18 mouse cellular contexts compared by ENCODE assay signal in the genomic region with DNA sequence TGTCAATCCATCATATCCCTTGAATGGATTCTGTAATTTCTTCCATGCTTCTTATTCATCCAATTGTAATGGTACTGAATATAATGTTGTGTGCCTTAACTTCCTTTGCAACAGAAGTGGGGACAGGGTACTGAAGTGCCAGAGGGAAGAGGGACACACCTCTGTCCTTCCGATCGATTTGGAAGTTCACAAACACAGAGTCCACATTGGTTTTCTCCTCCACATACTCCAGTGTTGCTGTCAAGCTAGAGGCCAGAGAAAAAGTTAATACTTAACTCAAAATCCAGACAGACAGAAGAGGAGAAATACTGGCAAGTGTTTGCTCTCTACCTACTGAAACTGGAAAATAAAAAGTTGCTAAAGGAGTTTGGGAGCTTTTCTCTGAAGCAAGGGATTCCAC. TPM values are rescaled to one million over a fixed set of nuclear protein-coding genes. Genes with fewer than 3 reads are reported as not detected.
"Had no signal": no experiment of that assay in that cellular context is flagged by ENCODE, and none has a peak within 500 bp of the region (broad histone marks: within the 10 kb centered on the region; RNA-seq: fewer than 3 reads in every experiment).

No protein-coding gene starts in this region.

- H3K9ac ChIP-seq: kidney, embryonic 15.5 days; midbrain, embryonic 13.5 days had no signal

- H3K4me1 ChIP-seq: kidney, embryonic 15.5 days; limb, embryonic 10.5 days; midbrain, embryonic 13.5 days had no signal

- DNase-seq: kidney, postnatal 25 days; lung, adult 2 months; lung, postnatal 36 days; right cerebral cortex, postnatal 25 days; thymus, adult 2 months; thymus, postnatal 25 days had no signal

- H3K27me3 ChIP-seq: midbrain, embryonic 13.5 days had no signal

- H3K9me3 ChIP-seq: kidney, embryonic 15.5 days; limb, embryonic 10.5 days; midbrain, embryonic 13.5 days had no signal

- H3K4me3 ChIP-seq: kidney, embryonic 15.5 days; left cerebral cortex, adult 2 months; limb, embryonic 10.5 days; midbrain, embryonic 13.5 days had no signal

- H3K27ac ChIP-seq: kidney, embryonic 15.5 days; left cerebral cortex, adult 2 months; limb, embryonic 10.5 days; midbrain, embryonic 13.5 days; stomach, postnatal 0 days had no signal

- H3K36me3 ChIP-seq: kidney, embryonic 15.5 days; limb, embryonic 10.5 days had no signal

- ATAC-seq: intestine, postnatal 0 days; lung, postnatal 0 days; midbrain, embryonic 13.5 days had no signal

- H3K4me2 ChIP-seq: kidney, embryonic 15.5 days; midbrain, embryonic 13.5 days had no signal

RNA-seq across cellular contexts. Expression of gene Oaz3, which starts 9.4 kb away (rescaled TPM):
- total RNA-seq: layer of hippocampus, postnatal 25 days; left cerebral cortex, adult 2 months; left cerebral cortex, postnatal 14 days; megakaryocyte progenitor cell, adult 5-6 weeks; midbrain, postnatal 0 days had no signal
- polyA plus RNA-seq: lung, adult 2 months; small intestine, adult 2 months had no signal

RNA-seq across cellular contexts. Expression of gene Tdrkh, which starts 21.2 kb away (rescaled TPM):
- polyA plus RNA-seq: small intestine, adult 2 months had no signal

RNA-seq across cellular contexts. Expression of gene Lingo4, which starts 36.0 kb away (rescaled TPM):
- total RNA-seq: megakaryocyte progenitor cell, adult 5-6 weeks had no signal
- polyA plus RNA-seq: limb, embryonic 10.5 days had no signal
